13 mouse cellular contexts compared by ENCODE assay signal in genomic region chr2:59962579-59962978, GRCm38 (mm10).
"Had no signal": no experiment of that assay in that cellular context is flagged by ENCODE, and none has a peak within 500 bp of the region (broad histone marks: within the 10 kb centered on the region; RNA-seq: fewer than 3 reads in every experiment).

No protein-coding gene starts in this region.

- H3K27me3 ChIP-seq: liver, embryonic 15.5 days; midbrain, embryonic 13.5 days; neural tube, embryonic 15.5 days had no signal

- H3K9ac ChIP-seq: liver, embryonic 15.5 days; midbrain, embryonic 13.5 days; neural tube, embryonic 15.5 days had no signal

- H3K4me1 ChIP-seq: liver, embryonic 15.5 days; midbrain, embryonic 13.5 days had no signal

- ATAC-seq: lung, postnatal 0 days; midbrain, embryonic 13.5 days had no signal

- H3K4me2 ChIP-seq: liver, embryonic 11.5 days; liver, embryonic 15.5 days; midbrain, embryonic 13.5 days; neural tube, embryonic 15.5 days had no signal

- H3K27ac ChIP-seq: left cerebral cortex, adult 2 months; liver, embryonic 15.5 days; midbrain, embryonic 13.5 days; neural tube, embryonic 15.5 days had no signal

- DNase-seq: kidney, postnatal 25 days; lung, adult 2 months; lung, postnatal 36 days; right cerebral cortex, postnatal 4 days; spleen, adult 18-20 months; thymus, adult 18-20 months; thymus, postnatal 14 days had no signal

- H3K9me3 ChIP-seq: liver, embryonic 15.5 days; midbrain, embryonic 13.5 days; neural tube, embryonic 15.5 days had no signal

- H3K4me3 ChIP-seq: left cerebral cortex, adult 2 months; liver, embryonic 15.5 days; midbrain, embryonic 13.5 days; neural tube, embryonic 15.5 days had no signal
